Mouse (Mus musculus): Measurements from ENCODE around the gene Arel1.

Gene Arel1

GRCm38 (mm10) chr12:84907024-84907626, 63.6 kb downstream of the Arel1 start:
- no peak for DNase-seq

GRCm38 (mm10) chr12:84904399-84904798, 66.3 kb downstream of the Arel1 start:
- DNase-seq = no peak

GRCm38 (mm10) chr12:84900317-84900716, 70.4 kb downstream of the Arel1 start:
- no peak for DNase-seq

- no peak for DNase-seq
Measured at GRCm38 (mm10) chr12:84897322-84897721, 73.4 kb downstream of the Arel1 start.

GRCm38 (mm10) chr12:84896235-84896634, 74.5 kb downstream of the Arel1 start:
- DNase-seq = no peak

- no peak for DNase-seq
Measured at GRCm38 (mm10) chr12:84893648-84894628, 76.8 kb downstream of the Arel1 start.

- DNase-seq = peak; percentile 47
Measured at GRCm38 (mm10) chr12:84890289-84890688, 80.4 kb downstream of the Arel1 start.

- DNase-seq = no peak
Measured at GRCm38 (mm10) chr12:84885107-84885876, 85.4 kb downstream of the Arel1 start.

- DNase-seq = no peak
Measured at GRCm38 (mm10) chr12:84884423-84885076, 86.2 kb downstream of the Arel1 start.

GRCm38 (mm10) chr12:84882796-84883195, 87.9 kb downstream of the Arel1 start:
- DNase-seq = no peak

- no peak for DNase-seq
Measured at GRCm38 (mm10) chr12:84880091-84880490, 90.6 kb downstream of the Arel1 start.

GRCm38 (mm10) chr12:84876481-84877121, 94.1 kb downstream of the Arel1 start, which contains the start of gene Ltbp2:
Gene Ltbp2, minus strand, starts transcription at chr12:84876532.
- DNase-seq = peak; percentile 72

- no peak for DNase-seq
Measured at GRCm38 (mm10) chr12:84875761-84876480, 94.8 kb downstream of the Arel1 start.

- DNase-seq = no peak
Measured at GRCm38 (mm10) chr12:84873434-84873833, 97.3 kb downstream of the Arel1 start.

- DNase-seq = no peak
Measured at GRCm38 (mm10) chr12:84872310-84872709, 98.4 kb downstream of the Arel1 start.

All from kidney, adult 11 months (tissue).